8 mouse cellular contexts compared by ENCODE assay signal in the genomic region with DNA sequence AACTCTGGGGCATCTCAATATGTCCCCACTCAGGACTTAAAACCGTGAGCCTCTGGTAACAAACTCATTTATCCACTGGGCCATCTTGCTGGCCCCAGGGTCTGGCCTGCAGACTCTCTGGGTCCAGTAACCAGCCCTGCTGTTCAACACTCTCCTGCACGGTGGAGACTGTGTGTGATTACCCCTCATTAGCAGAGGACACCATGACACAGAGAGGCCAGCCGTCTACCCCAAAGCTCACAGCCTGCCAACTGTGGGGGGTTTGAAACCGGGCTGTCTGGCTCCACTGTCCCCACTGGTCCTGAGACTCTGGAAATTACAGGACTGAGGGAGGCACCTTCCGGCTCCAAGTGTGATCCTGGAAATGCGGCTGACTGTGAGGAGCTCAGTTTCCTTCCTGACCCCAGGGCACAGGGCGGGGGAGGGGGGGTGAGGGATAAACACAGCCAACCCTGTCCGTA. TPM values are rescaled to one million over a fixed set of nuclear protein-coding genes. Genes with fewer than 3 reads are reported as not detected.
DNase-seq lines count a peak whose midpoint lies in the region; ATAC-seq and TF ChIP-seq lines count a peak whose summit lies in the region.

No protein-coding gene starts in this region.

- WGBS in embryonic facial prominence, embryonic 11.5 days = 10% methylated on average over 8 of the region's 8 CpGs
- WGBS in hindbrain, embryonic 11.5 days = 39% methylated on average over 8 of the region's 8 CpGs
- 31% methylated on average over 8 of the region's 8 CpGs for WGBS in liver, embryonic 11.5 days

- DNase-seq in embryonic facial prominence, embryonic 11.5 days (ENCODE audit: low spot score) = peak; percentile 4
- peak; percentile 14 for DNase-seq in hindbrain, embryonic 11.5 days (ENCODE audit: low spot score)
- no peak for DNase-seq in liver, embryonic 11.5 days (ENCODE audit: low spot score)
- DNase-seq in skeletal muscle tissue, adult 2 months (ENCODE audit: low read depth, low spot score) = peak; percentile 64
- DNase-seq in thymus, postnatal 36 days = no peak
- DNase-seq in ovary, postnatal 10 days (ENCODE audit: low spot score) = no peak

- peaks cover 4% of the 10 kb centered on the region; the same call in 1 of the 2 replicates for H3K27me3 ChIP-seq in E14TG2a.4 (ENCODE audit: insufficient read depth, low read length)
- H3K27me3 ChIP-seq in embryonic facial prominence, embryonic 11.5 days (ENCODE audit: control insufficient read depth, insufficient read depth, low read length) = no peaks in the 10 kb centered on the region
- no peaks in the 10 kb centered on the region for H3K27me3 ChIP-seq in hindbrain, embryonic 11.5 days (ENCODE audit: control insufficient read depth, insufficient read depth, low read length)
- peaks cover 29% of the 10 kb centered on the region for H3K27me3 ChIP-seq in liver, embryonic 11.5 days (replicated peaks; ENCODE audit: control insufficient read depth, insufficient read depth, low read length)

- H3K9ac ChIP-seq in embryonic facial prominence, embryonic 11.5 days (replicated peaks; ENCODE audit: low read length) = peak overlapping the region; percentile 51
- H3K9ac ChIP-seq in hindbrain, embryonic 11.5 days (ENCODE audit: low read depth, low read length) = peak overlapping the region; percentile 23
- peak overlapping the region; percentile 32; the same call in 1 of the 2 replicates for H3K9ac ChIP-seq in liver, embryonic 11.5 days (ENCODE audit: low read depth, low read length)

- H3K4me1 ChIP-seq in E14TG2a.4 (replicated peaks; ENCODE audit: low read depth, low read length) = peaks cover 67% of the 10 kb centered on the region
- peaks cover 4% of the 10 kb centered on the region; the same call in 1 of the 2 replicates for H3K4me1 ChIP-seq in embryonic facial prominence, embryonic 11.5 days (ENCODE audit: control insufficient read depth, insufficient read depth, low read length)
- peaks cover 6% of the 10 kb centered on the region for H3K4me1 ChIP-seq in hindbrain, embryonic 11.5 days (replicated peaks; ENCODE audit: control insufficient read depth, insufficient read depth, low read length)
- H3K4me1 ChIP-seq in liver, embryonic 11.5 days (replicated peaks; ENCODE audit: control insufficient read depth, insufficient read depth, low read length) = peaks cover 32% of the 10 kb centered on the region

- H3K9me3 ChIP-seq in E14TG2a.4 (ENCODE audit: low read length) = no peaks in the 10 kb centered on the region
- H3K9me3 ChIP-seq in embryonic facial prominence, embryonic 11.5 days (replicated peaks; ENCODE audit: control insufficient read depth, low read length) = no peaks in the 10 kb centered on the region
- no peaks in the 10 kb centered on the region for H3K9me3 ChIP-seq in hindbrain, embryonic 11.5 days (ENCODE audit: control insufficient read depth, low read length)
- H3K9me3 ChIP-seq in liver, embryonic 11.5 days (ENCODE audit: control insufficient read depth, low read length) = no peaks in the 10 kb centered on the region

- no peak for TF ChIP-seq CTCF in E14TG2a.4 (conservative IDR thresholded peaks at IDR 0.05; ENCODE audit: low read length)

- H3K4me2 ChIP-seq in embryonic facial prominence, embryonic 11.5 days (ENCODE audit: low read depth, low read length) = peak overlapping the region; percentile 86
- H3K4me2 ChIP-seq in hindbrain, embryonic 11.5 days (replicated peaks; ENCODE audit: low read depth, low read length) = peak overlapping the region; percentile 24
- peak overlapping the region; percentile 94 for H3K4me2 ChIP-seq in liver, embryonic 11.5 days

- no peak for ATAC-seq in embryonic facial prominence, embryonic 11.5 days (replicated peaks; ENCODE audit: insufficient number of reproducible peaks, low FRiP score, low TSS enrichment, low read depth)
- ATAC-seq in hindbrain, embryonic 11.5 days (ENCODE audit: low FRiP score) = no peak
- no peak for ATAC-seq in liver, embryonic 11.5 days (replicated peaks; ENCODE audit: low FRiP score)
- no peak for ATAC-seq in granulocyte monocyte progenitor cell, adult 5-6 weeks (replicated peaks; ENCODE audit: poor library complexity, severe bottlenecking)

- peak overlapping the region; percentile 90 for H3K4me3 ChIP-seq in E14TG2a.4 (replicated peaks; ENCODE audit: low read length)
- peak overlapping the region; percentile 66 for H3K4me3 ChIP-seq in embryonic facial prominence, embryonic 11.5 days (ENCODE audit: low read depth, low read length)
- no peak overlapping the region for H3K4me3 ChIP-seq in hindbrain, embryonic 11.5 days (ENCODE audit: low read depth, low read length)
- peak overlapping the region; percentile 35 for H3K4me3 ChIP-seq in liver, embryonic 11.5 days (ENCODE audit: low read depth, low read length)

- H3K36me3 ChIP-seq in E14TG2a.4 (ENCODE audit: insufficient read depth, low read length) = peaks cover 17% of the 10 kb centered on the region
- H3K36me3 ChIP-seq in embryonic facial prominence, embryonic 11.5 days (replicated peaks; ENCODE audit: control insufficient read depth, insufficient read depth, low read depth, low read length) = no peaks in the 10 kb centered on the region
- H3K36me3 ChIP-seq in hindbrain, embryonic 11.5 days (ENCODE audit: control insufficient read depth, insufficient read depth, low read length) = no peaks in the 10 kb centered on the region
- no peaks in the 10 kb centered on the region for H3K36me3 ChIP-seq in liver, embryonic 11.5 days (ENCODE audit: control insufficient read depth, insufficient read depth, low read length)

- no peak overlapping the region for H3K27ac ChIP-seq in embryonic facial prominence, embryonic 11.5 days (replicated peaks; ENCODE audit: low read depth, low read length)
- no peak overlapping the region for H3K27ac ChIP-seq in hindbrain, embryonic 11.5 days (ENCODE audit: low read depth, low read length)
- H3K27ac ChIP-seq in liver, embryonic 11.5 days (ENCODE audit: low read depth, low read length) = peak overlapping the region; percentile 19; the same call in 1 of the 2 replicates

RNA-seq across cellular contexts. Expression of gene Rilpl1, which starts 2.0 kb away (rescaled TPM):
- polyA plus RNA-seq in embryonic facial prominence, embryonic 11.5 days (2014; fragmentation: Nextera tagmentation; extraction: Ambion mirVana) = 26.2 and 29.7 TPM in 2 replicates
- polyA plus RNA-seq in hindbrain, embryonic 11.5 days (2014; fragmentation: Nextera tagmentation; extraction: Ambion mirVana) = 16.4 and 20.7 TPM in 2 replicates
- 9.8 and 10.6 TPM in 2 replicates for polyA plus RNA-seq in liver, embryonic 11.5 days (2014; fragmentation: Nextera tagmentation; extraction: Ambion mirVana)
- 1.3 TPM in 1 of 2 replicates, not detected in the other for total RNA-seq in granulocyte monocyte progenitor cell, adult 5-6 weeks (2014; fragmentation: Nextera tagmentation)
- not detected in 2 replicates for total RNA-seq in granulocyte monocyte progenitor cell, adult 5-6 weeks (2017)

RNA-seq across cellular contexts. Expression of gene Tmed2, which starts 11.3 kb away (rescaled TPM):
- 533 and 564 TPM in 2 replicates for polyA plus RNA-seq in embryonic facial prominence, embryonic 11.5 days (2014; fragmentation: Nextera tagmentation; extraction: Ambion mirVana)
- polyA plus RNA-seq in hindbrain, embryonic 11.5 days (2014; fragmentation: Nextera tagmentation; extraction: Ambion mirVana) = 474 and 506 TPM in 2 replicates
- polyA plus RNA-seq in liver, embryonic 11.5 days (2014; fragmentation: Nextera tagmentation; extraction: Ambion mirVana) = 521 and 566 TPM in 2 replicates
- total RNA-seq in granulocyte monocyte progenitor cell, adult 5-6 weeks (2014; fragmentation: Nextera tagmentation) = 512 and 560 TPM in 2 replicates
- total RNA-seq in granulocyte monocyte progenitor cell, adult 5-6 weeks (2017) = 584 and 1,053 TPM in 2 replicates

RNA-seq across cellular contexts. Expression of gene Ddx55, which starts 23.4 kb away (rescaled TPM):
- polyA plus RNA-seq in embryonic facial prominence, embryonic 11.5 days (2014; fragmentation: Nextera tagmentation; extraction: Ambion mirVana) = 12.1 and 12.6 TPM in 2 replicates
- polyA plus RNA-seq in hindbrain, embryonic 11.5 days (2014; fragmentation: Nextera tagmentation; extraction: Ambion mirVana) = 15.6 and 17.6 TPM in 2 replicates
- polyA plus RNA-seq in liver, embryonic 11.5 days (2014; fragmentation: Nextera tagmentation; extraction: Ambion mirVana) = 18.9 and 19.6 TPM in 2 replicates
- total RNA-seq in granulocyte monocyte progenitor cell, adult 5-6 weeks (2014; fragmentation: Nextera tagmentation) = 14.5 and 19.8 TPM in 2 replicates
- 8.4 and 10.6 TPM in 2 replicates for total RNA-seq in granulocyte monocyte progenitor cell, adult 5-6 weeks (2017)

RNA-seq across cellular contexts. Expression of gene Snrnp35, which starts 46.3 kb away (rescaled TPM):
- polyA plus RNA-seq in embryonic facial prominence, embryonic 11.5 days (2014; fragmentation: Nextera tagmentation; extraction: Ambion mirVana) = 12.3 and 13.9 TPM in 2 replicates
- 15.2 and 15.7 TPM in 2 replicates for polyA plus RNA-seq in hindbrain, embryonic 11.5 days (2014; fragmentation: Nextera tagmentation; extraction: Ambion mirVana)
- polyA plus RNA-seq in liver, embryonic 11.5 days (2014; fragmentation: Nextera tagmentation; extraction: Ambion mirVana) = 13.6 and 14.0 TPM in 2 replicates
- total RNA-seq in granulocyte monocyte progenitor cell, adult 5-6 weeks (2014; fragmentation: Nextera tagmentation) = 9.1 and 12.3 TPM in 2 replicates
- 11.8 and 11.9 TPM in 2 replicates for total RNA-seq in granulocyte monocyte progenitor cell, adult 5-6 weeks (2017)

RNA-seq across cellular contexts. Expression of gene Eif2b1, which starts 49.7 kb away (rescaled TPM):
- 92.2 and 95.1 TPM in 2 replicates for polyA plus RNA-seq in embryonic facial prominence, embryonic 11.5 days (2014; fragmentation: Nextera tagmentation; extraction: Ambion mirVana)
- polyA plus RNA-seq in hindbrain, embryonic 11.5 days (2014; fragmentation: Nextera tagmentation; extraction: Ambion mirVana) = 82.2 and 83.5 TPM in 2 replicates
- 119 and 123 TPM in 2 replicates for polyA plus RNA-seq in liver, embryonic 11.5 days (2014; fragmentation: Nextera tagmentation; extraction: Ambion mirVana)
- total RNA-seq in granulocyte monocyte progenitor cell, adult 5-6 weeks (2014; fragmentation: Nextera tagmentation) = 49.6 and 52.0 TPM in 2 replicates
- total RNA-seq in granulocyte monocyte progenitor cell, adult 5-6 weeks (2017) = 39.5 and 50.9 TPM in 2 replicates

Comparison
In these comparisons a context has a peak if more than half of its experiments do, and no peak if none do; other contexts are left out.
1. DNase-seq: peak in embryonic facial prominence, embryonic 11.5 days (single experiment), hindbrain, embryonic 11.5 days (single experiment) and skeletal muscle tissue, adult 2 months (single experiment); none in liver, embryonic 11.5 days (single experiment), thymus, postnatal 36 days (0 of 2) and ovary, postnatal 10 days (single experiment).
2. H3K4me2 ChIP-seq: peak in every context shown above with its lines; median percentile 94 in liver, embryonic 11.5 days; 86 in embryonic facial prominence, embryonic 11.5 days; 24 in hindbrain, embryonic 11.5 days.
3. Peak in every context shown above with its lines, with median percentiles within 50 percentile points of each other: H3K9ac ChIP-seq.